ENCODE assay signal across 8 mouse cellular contexts in the genomic region with DNA sequence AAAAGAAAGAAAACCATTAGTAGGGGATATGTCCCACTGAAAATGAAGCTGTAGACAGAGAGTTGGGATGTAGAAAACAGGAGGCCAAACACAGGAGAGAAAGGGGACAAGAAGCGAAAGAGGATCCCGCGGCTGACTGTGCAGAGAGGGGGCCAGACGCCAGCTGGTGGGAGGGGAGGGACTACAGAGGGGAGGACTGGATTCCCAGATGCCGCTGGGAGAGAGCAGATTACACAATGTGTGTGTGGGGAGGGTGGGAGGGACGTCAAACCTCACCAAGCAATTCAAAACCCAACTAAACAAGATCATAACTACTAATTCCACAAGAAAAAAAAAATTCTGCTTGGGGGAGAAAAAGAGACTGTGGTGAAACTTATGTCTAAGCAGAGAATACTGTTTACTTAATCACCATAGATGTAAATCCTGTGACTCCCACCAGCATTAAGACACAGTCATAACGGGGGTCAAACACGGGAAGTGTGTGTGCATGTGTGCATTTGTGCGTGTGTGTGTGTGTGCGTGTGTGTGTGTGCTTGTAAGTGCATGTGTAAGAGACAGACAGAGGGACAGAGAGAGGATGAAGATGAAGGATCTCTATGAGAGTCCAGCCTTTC. TPM values are rescaled to one million over a fixed set of nuclear protein-coding genes. Genes with fewer than 3 reads are reported as not detected.
A peak's percentile ranks its signal among the peaks of the same experiment; 100 is the strongest.
DNase-seq lines count a peak whose midpoint lies in the region; ATAC-seq and TF ChIP-seq lines count a peak whose summit lies in the region.

No protein-coding gene starts in this region.

- no peak for TF ChIP-seq CTCF in gastrocnemius, adult 2 months (IDR thresholded peaks at IDR 0.05)

- H3K36me3 ChIP-seq in hindbrain, embryonic 13.5 days: no peaks in the 10 kb centered on the region
- H3K36me3 ChIP-seq in limb, embryonic 11.5 days (ENCODE audit: control insufficient read depth, insufficient read depth, low read length): no peaks in the 10 kb centered on the region
- H3K36me3 ChIP-seq in myocyte (ENCODE audit: control insufficient read depth, insufficient read depth): no peaks in the 10 kb centered on the region

- H3ac ChIP-seq in myocyte (ENCODE audit: control insufficient read depth, insufficient read length): no peak overlapping the region

- ATAC-seq in hindbrain, embryonic 13.5 days (ENCODE audit: low FRiP score): no peak
- ATAC-seq in limb, embryonic 11.5 days (ENCODE audit: insufficient number of reproducible peaks, low FRiP score, low TSS enrichment, low read depth): no peak
- no peak for ATAC-seq in CD4-positive, CD25-positive, alpha-beta regulatory T cell, adult 4 months
- no peak for ATAC-seq in erythroid progenitor cell, adult 5-6 weeks (replicated peaks; ENCODE audit: low FRiP score, poor library complexity, severe bottlenecking)

- intact Hi-C loops in gastrocnemius, adult 2 months (cut with DNase I): loop anchor here (2.0 kb wide), 1 partner anchor 23 kb away; no protein-coding TSS in a partner anchor

- no peak for TF ChIP-seq POLR2A in myocyte (IDR thresholded peaks at IDR 0.05; ENCODE audit: insufficient read length, low read depth)

- peaks cover 11% of the 10 kb centered on the region for H3K4me1 ChIP-seq in hindbrain, embryonic 13.5 days (replicated peaks)
- H3K4me1 ChIP-seq in limb, embryonic 11.5 days (ENCODE audit: control insufficient read depth, insufficient read depth, low read length): peaks cover 7% of the 10 kb centered on the region

- H3K79me2 ChIP-seq in myocyte (ENCODE audit: control insufficient read depth, insufficient read depth): no peaks in the 10 kb centered on the region

- peak overlapping the region; percentile 84 for H3K27ac ChIP-seq in gastrocnemius, adult 2 months
- H3K27ac ChIP-seq in hindbrain, embryonic 13.5 days: 0 out of 2 replicates have a peak overlapping the region, but pooled peaks have one; percentile 48
- H3K27ac ChIP-seq in limb, embryonic 11.5 days (replicated peaks; ENCODE audit: low read depth, low read length): no peak overlapping the region

- no peak overlapping the region for H3K9ac ChIP-seq in hindbrain, embryonic 13.5 days
- H3K9ac ChIP-seq in limb, embryonic 11.5 days (ENCODE audit: low read length): no peak overlapping the region

- peak overlapping the region; percentile 44 for H3K4me3 ChIP-seq in gastrocnemius, adult 2 months
- no peak overlapping the region for H3K4me3 ChIP-seq in hindbrain, embryonic 13.5 days
- H3K4me3 ChIP-seq in limb, embryonic 11.5 days (ENCODE audit: low read depth, low read length): no peak overlapping the region
- H3K4me3 ChIP-seq in myocyte: no peak overlapping the region

- H3K4me2 ChIP-seq in hindbrain, embryonic 13.5 days: no peak overlapping the region
- no peak overlapping the region for H3K4me2 ChIP-seq in limb, embryonic 11.5 days (ENCODE audit: low read depth, severe bottlenecking)
- peak overlapping the region; percentile 65 for H3K4me2 ChIP-seq in myocyte (ENCODE audit: low read depth)

- peak; percentile 80 for DNase-seq in urinary bladder, postnatal 14 days (ENCODE audit: low spot score)
- no peak for DNase-seq in urinary bladder, postnatal 10 days (ENCODE audit: low spot score)
- DNase-seq in gastrocnemius, adult 2 months: peak; percentile 93
- DNase-seq in limb, embryonic 11.5 days (ENCODE audit: low spot score): peak; percentile 51

- H3K27me3 ChIP-seq in hindbrain, embryonic 13.5 days: peaks cover 10% of the 10 kb centered on the region; the same call in 1 of the 2 replicates
- H3K27me3 ChIP-seq in limb, embryonic 11.5 days (ENCODE audit: control insufficient read depth, insufficient read depth, low read length): no peaks in the 10 kb centered on the region
- H3K27me3 ChIP-seq in myocyte (ENCODE audit: control insufficient read depth, insufficient read depth, insufficient read length): no peaks in the 10 kb centered on the region

- WGBS in hindbrain, embryonic 13.5 days: 31% methylated on average over 10 of the region's 10 CpGs
- WGBS in limb, embryonic 11.5 days: 29% methylated on average over 10 of the region's 10 CpGs

- H3K9me3 ChIP-seq in hindbrain, embryonic 13.5 days: no peaks in the 10 kb centered on the region
- no peaks in the 10 kb centered on the region for H3K9me3 ChIP-seq in limb, embryonic 11.5 days (ENCODE audit: control insufficient read depth, low read length)

TF ChIP-seq in myocyte, 11 proteins besides CTCF, POLR2A, EP300 and RAD21:
- TF ChIP-seq MYOD1 (IDR thresholded peaks at IDR 0.05; ENCODE audit: control insufficient read depth in 1 of 3, insufficient read length in 2 of 3, low read depth in 2 of 3) (peak in 2 of 3 experiments; percentile 71 to 81), MYOG (IDR thresholded peaks at IDR 0.05; ENCODE audit: control insufficient read depth in 1 of 3, insufficient read depth in 1 of 3, insufficient read length in 2 of 3, low read depth in 2 of 3) (peak in 2 of 3 experiments; percentile 58 to 80), TCF3 (IDR thresholded peaks at IDR 0.05; ENCODE audit: insufficient read length, low read depth) (no peak), SRF (IDR thresholded peaks at IDR 0.05; ENCODE audit: control insufficient read depth, insufficient read length, low read depth) (no peak), TCF12 (IDR thresholded peaks at IDR 0.05; ENCODE audit: insufficient read depth, poor library complexity, severe bottlenecking) (no peak), CEBPB (IDR thresholded peaks at IDR 0.05; ENCODE audit: insufficient read depth, poor library complexity, severe bottlenecking) (peak; percentile 41; the same call in 1 of the 2 replicates)

RNA-seq across cellular contexts. Expression of a gene that starts 26.8 kb away (rescaled TPM):
- 10 to 100 TPM; 40.6 to 59.3 TPM for total RNA-seq in gastrocnemius, adult 2 months (2021)
- polyA plus RNA-seq in hindbrain, embryonic 13.5 days (2015; fragmentation: Nextera tagmentation; extraction: Ambion mirVana): 11.9 and 12.2 TPM in 2 replicates
- 19.5 and 21.8 TPM in 2 replicates for polyA plus RNA-seq in limb, embryonic 11.5 days (2014; fragmentation: Nextera tagmentation; extraction: Ambion mirVana)
- 86.2 TPM for polyA plus RNA-seq in myocyte (2012; fragmentation: generic; extraction: Trizol)
- 1 to 10 TPM in 1 of 2 experiments, under 1 TPM in 1; 0.84 to 1.3 TPM for polyA plus RNA-seq in CD4-positive, CD25-positive, alpha-beta regulatory T cell, adult 4 months (2017; shearing (Covaris generic))
- total RNA-seq in erythroid progenitor cell, adult 5-6 weeks (2015; ENCODE audit: low replicate concordance): 2.5 and 2.9 TPM in 2 replicates
- total RNA-seq in erythroid progenitor cell, adult 5-6 weeks (2017; ENCODE audit: low replicate concordance): 0.61 and 1.3 TPM in 2 replicates

RNA-seq across cellular contexts. Expression of a gene that starts 46.3 kb away (rescaled TPM):
- total RNA-seq in gastrocnemius, adult 2 months (2021): 10 to 100 TPM; 97.4 to 99.1 TPM
- 3.1 and 3.4 TPM in 2 replicates for polyA plus RNA-seq in hindbrain, embryonic 13.5 days (2015; fragmentation: Nextera tagmentation; extraction: Ambion mirVana)
- 5.0 and 5.1 TPM in 2 replicates for polyA plus RNA-seq in limb, embryonic 11.5 days (2014; fragmentation: Nextera tagmentation; extraction: Ambion mirVana)
- polyA plus RNA-seq in myocyte (2012; fragmentation: generic; extraction: Trizol): 140 TPM
- 10 to 100 TPM; 59.7 to 84.6 TPM for polyA plus RNA-seq in CD4-positive, CD25-positive, alpha-beta regulatory T cell, adult 4 months (2017; shearing (Covaris generic))
- 12.3 and 26.0 TPM in 2 replicates for total RNA-seq in erythroid progenitor cell, adult 5-6 weeks (2015; ENCODE audit: low replicate concordance)
- total RNA-seq in erythroid progenitor cell, adult 5-6 weeks (2017; ENCODE audit: low replicate concordance): 2.1 and 5.1 TPM in 2 replicates
